Mouse (Mus musculus) MEL (cell line): Measurements from ENCODE around the gene Otud7b. TPM values are rescaled to one million over a fixed set of nuclear protein-coding genes. Genes with fewer than 3 reads are reported as not detected.
A peak's percentile ranks its signal among the peaks of the same experiment; 100 is the strongest.

Experiments
- DNase-seq: peaks from one replicate; pipeline ENCODE4 v3.0.0; 2011; ENCODE audit warnings: low read depth, low spot score
- H3K27ac ChIP-seq: 2 replicates; pipeline ENCODE4 v1.5.1; 2012; ENCODE audit warnings: low read depth, mild to moderate bottlenecking, control low read depth, low read length, moderate library complexity; ENCODE audit not compliant: control insufficient read depth
- H3K27me3 ChIP-seq, 2 experiments: fragments of 150-350 bp in 1 of 2; sonication (generic) in 1 of 2; 2 replicates each; pipeline ENCODE4 v1.6.1; 2012; ENCODE audit warnings: low read length in 2 of 2, mild to moderate bottlenecking in 2 of 2, improper control_type of control experiment in 1 of 2, moderate library complexity in 1 of 2; ENCODE audit not compliant: insufficient read depth in 2 of 2, control insufficient read depth in 1 of 2
- H3K36me3 ChIP-seq, 2 experiments: 2 replicates each; pipeline ENCODE4 v1.6.1; 2012 to 2014; ENCODE audit warnings: low read length in 2 of 2, improper control_type of control experiment in 1 of 2, inconsistent platforms in 1 of 2, mild to moderate bottlenecking in 1 of 2; ENCODE audit not compliant: insufficient read depth in 2 of 2, control insufficient read depth in 1 of 2
- H3K4me1 ChIP-seq, 2 experiments: fragments of 150-350 bp in 1 of 2; sonication (generic) in 1 of 2; 2 replicates each; pipeline ENCODE4 v1.6.1; 2012; ENCODE audit warnings: low read length in 2 of 2, improper control_type of control experiment in 1 of 2, mild to moderate bottlenecking in 1 of 2; ENCODE audit not compliant: insufficient read depth in 2 of 2, control insufficient read depth in 1 of 2
- H3K4me3 ChIP-seq, 2 experiments: fragments of 150-350 bp in 1 of 2; sonication (generic) in 1 of 2; 2 replicates each; pipeline ENCODE4 v1.5.1; 2012; ENCODE audit warnings: low read depth in 2 of 2, low read length in 2 of 2, mild to moderate bottlenecking in 2 of 2, moderate library complexity in 2 of 2, control low read depth in 1 of 2, improper control_type of control experiment in 1 of 2; ENCODE audit not compliant: control insufficient read depth in 1 of 2, insufficient read depth in 1 of 2
- H3K79me2 ChIP-seq: 2 replicates; pipeline ENCODE4 v1.6.1; 2012; ENCODE audit warnings: mild to moderate bottlenecking, low read length, moderate library complexity; ENCODE audit not compliant: control insufficient read depth, poor library complexity, insufficient read depth
- H3K9ac ChIP-seq: 2 replicates; pipeline ENCODE4 v1.6.1; 2012; ENCODE audit warnings: low read depth, mild to moderate bottlenecking, control low read depth, low read length, moderate library complexity; ENCODE audit not compliant: control insufficient read depth, poor library complexity, severe bottlenecking
- H3K9me3 ChIP-seq: fragments of 150-350 bp; sonication (generic); replicated peaks from 2 replicates; pipeline ENCODE4 v1.6.1; 2012; ENCODE audit warnings: mild to moderate bottlenecking, low read length, improper control_type of control experiment, moderate library complexity; ENCODE audit not compliant: insufficient read depth
- BHLHE40 ChIP-seq: IDR thresholded peaks from 2 replicates; pipeline ENCODE4 v1.6.1; 2012; ENCODE audit warnings: low read depth, mild to moderate bottlenecking, inconsistent platforms, low read length, improper control_type of control experiment, borderline replicate concordance
- CHD1 ChIP-seq: IDR thresholded peaks from 2 replicates; pipeline ENCODE4 v1.6.1; 2012; ENCODE audit warnings: low read depth, mild to moderate bottlenecking, inconsistent platforms, low read length, improper control_type of control experiment
- CHD2 ChIP-seq: IDR thresholded peaks from 2 replicates; pipeline ENCODE4 v1.6.1; 2011; ENCODE audit warnings: low read length, improper control_type of control experiment
- CTCF ChIP-seq, 3 experiments: IDR thresholded peaks in 2 of 3; conservative IDR thresholded peaks in 1 of 3; 2 replicates each; pipeline ENCODE4 v1.5.1; 2011 to 2012; ENCODE audit warnings: low read length in 3 of 3, low read depth in 2 of 3, mild to moderate bottlenecking in 2 of 3, improper control_type of control experiment in 1 of 3, inconsistent platforms in 1 of 3, mixed read lengths in 1 of 3, moderate library complexity in 1 of 3; ENCODE audit not compliant: control insufficient read depth in 1 of 3, insufficient read depth in 1 of 3, poor library complexity in 1 of 3, severe bottlenecking in 1 of 3
- E2F4 ChIP-seq: IDR thresholded peaks from 2 replicates; pipeline ENCODE4 v1.6.1; 2011; ENCODE audit warnings: low read depth, low read length, improper control_type of control experiment, borderline replicate concordance
- ELF1 ChIP-seq: IDR thresholded peaks from 2 replicates; pipeline ENCODE4 v1.6.1; 2014; ENCODE audit warnings: low read depth, mild to moderate bottlenecking, inconsistent platforms, low read length, improper control_type of control experiment, moderate library complexity
- EP300 ChIP-seq, 2 experiments: IDR thresholded peaks; 2 replicates each; pipeline ENCODE4 v1.6.1; 2011; ENCODE audit warnings: improper control_type of control experiment in 2 of 2, low read length in 2 of 2, low read depth in 1 of 2, mild to moderate bottlenecking in 1 of 2
- ETS1 ChIP-seq: IDR thresholded peaks from 2 replicates; pipeline ENCODE4 v1.6.1; 2012; ENCODE audit warnings: low read depth, mild to moderate bottlenecking, inconsistent platforms, low read length, improper control_type of control experiment, moderate library complexity
- GABPA ChIP-seq: IDR thresholded peaks from 2 replicates; pipeline ENCODE4 v1.6.1; 2012; ENCODE audit warnings: low read depth, mild to moderate bottlenecking, inconsistent platforms, low read length, improper control_type of control experiment, moderate library complexity
- GATA1 ChIP-seq: IDR thresholded peaks from 2 replicates; pipeline ENCODE4 v1.6.1; 2011; ENCODE audit warnings: low read depth, low read length, improper control_type of control experiment
- JUND ChIP-seq: IDR thresholded peaks from 2 replicates; pipeline ENCODE4 v1.6.1; 2011; ENCODE audit warnings: low read depth, mild to moderate bottlenecking, improper control_type of control experiment, low read length
- KAT2A ChIP-seq: conservative IDR thresholded peaks from 2 replicates; pipeline ENCODE4 v1.6.1; 2012; ENCODE audit warnings: low read depth, low read length, improper control_type of control experiment, inconsistent platforms
- MAFK ChIP-seq: IDR thresholded peaks from 2 replicates; pipeline ENCODE4 v1.6.1; 2011; ENCODE audit warnings: low read depth, mild to moderate bottlenecking, low read length, improper control_type of control experiment, borderline replicate concordance
- MAZ ChIP-seq: IDR thresholded peaks from 2 replicates; pipeline ENCODE4 v1.6.1; 2012; ENCODE audit warnings: low read depth, mild to moderate bottlenecking, inconsistent platforms, low read length, improper control_type of control experiment
- MEF2A ChIP-seq: IDR thresholded peaks from 2 replicates; pipeline ENCODE4 v1.6.1; 2014; ENCODE audit warnings: low read depth, mild to moderate bottlenecking, inconsistent platforms, low read length, improper control_type of control experiment; ENCODE audit not compliant: poor library complexity, insufficient replicate concordance, severe bottlenecking; ENCODE audit errors: extremely low read depth
- MXI1 ChIP-seq: IDR thresholded peaks from 2 replicates; pipeline ENCODE4 v1.6.1; 2011; ENCODE audit warnings: mild to moderate bottlenecking, low read depth, low read length, improper control_type of control experiment
- MYB ChIP-seq: IDR thresholded peaks from 2 replicates; pipeline ENCODE4 v1.6.1; 2011; ENCODE audit warnings: mild to moderate bottlenecking, low read depth, low read length, improper control_type of control experiment
- MYC ChIP-seq: IDR thresholded peaks from 2 replicates; pipeline ENCODE4 v1.6.1; 2011; ENCODE audit warnings: low read depth, mild to moderate bottlenecking, low read length, improper control_type of control experiment, moderate library complexity
- NELFE ChIP-seq: IDR thresholded peaks from 2 replicates; pipeline ENCODE4 v1.6.1; 2011; ENCODE audit warnings: low read depth, low read length, improper control_type of control experiment
- NRF1 ChIP-seq: IDR thresholded peaks from 2 replicates; pipeline ENCODE4 v1.6.1; 2014; ENCODE audit warnings: low read depth, mild to moderate bottlenecking, inconsistent platforms, low read length, improper control_type of control experiment, moderate library complexity; ENCODE audit not compliant: poor library complexity, insufficient read depth, severe bottlenecking
- POLR2A ChIP-seq, 2 experiments: IDR thresholded peaks; 2 replicates each; pipeline ENCODE4 v1.6.1; 2011 to 2012; ENCODE audit warnings: low read length in 2 of 2, mild to moderate bottlenecking in 2 of 2, control low read depth in 1 of 2, improper control_type of control experiment in 1 of 2, low read depth in 1 of 2, moderate library complexity in 1 of 2; ENCODE audit not compliant: control insufficient read depth in 1 of 2, insufficient read depth in 1 of 2, poor library complexity in 1 of 2
- POLR2AphosphoS2 ChIP-seq: IDR thresholded peaks from 2 replicates; pipeline ENCODE4 v1.6.1; 2011; ENCODE audit warnings: low read length, improper control_type of control experiment
- POLR2AphosphoS5 ChIP-seq: IDR thresholded peaks from 2 replicates; pipeline ENCODE4 v1.6.1; 2012; ENCODE audit warnings: low read depth, borderline replicate concordance, mild to moderate bottlenecking, inconsistent platforms, low read length, moderate library complexity, mixed read lengths
- SIN3A ChIP-seq: IDR thresholded peaks from 2 replicates; pipeline ENCODE4 v1.6.1; 2012; ENCODE audit warnings: low read length, improper control_type of control experiment, inconsistent platforms
- SMC3 ChIP-seq: IDR thresholded peaks from 2 replicates; pipeline ENCODE4 v1.6.1; 2011; ENCODE audit warnings: low read depth, low read length, improper control_type of control experiment
- TAL1 ChIP-seq: IDR thresholded peaks from 2 replicates; pipeline ENCODE4 v1.6.1; 2012; ENCODE audit warnings: mild to moderate bottlenecking, inconsistent platforms, low read length, moderate library complexity, mixed read lengths
- TBP ChIP-seq: IDR thresholded peaks from 2 replicates; pipeline ENCODE4 v1.8.0; 2011; ENCODE audit warnings: low read depth, low read length, improper control_type of control experiment
- UBTF ChIP-seq: IDR thresholded peaks from 2 replicates; pipeline ENCODE4 v1.6.1; 2012; ENCODE audit warnings: low read depth, mild to moderate bottlenecking, inconsistent platforms, low read length, improper control_type of control experiment, moderate library complexity, borderline replicate concordance; ENCODE audit not compliant: insufficient read depth
- USF1 ChIP-seq: IDR thresholded peaks from 2 replicates; pipeline ENCODE4 v1.6.1; 2014; ENCODE audit warnings: low read depth, mild to moderate bottlenecking, inconsistent platforms, low read length, improper control_type of control experiment, moderate library complexity
- USF2 ChIP-seq, 2 experiments: IDR thresholded peaks; 2 replicates each; pipeline ENCODE4 v1.6.1; 2011 to 2012; ENCODE audit warnings: improper control_type of control experiment in 2 of 2, low read length in 2 of 2, borderline replicate concordance in 1 of 2, inconsistent platforms in 1 of 2, low read depth in 1 of 2, mild to moderate bottlenecking in 1 of 2; ENCODE audit not compliant: insufficient read depth in 1 of 2
- ZC3H11A ChIP-seq: IDR thresholded peaks from 2 replicates; pipeline ENCODE4 v1.6.1; 2012; ENCODE audit warnings: low read depth, mild to moderate bottlenecking, inconsistent platforms, low read length, improper control_type of control experiment
- ZKSCAN1 ChIP-seq: IDR thresholded peaks from 2 replicates; pipeline ENCODE4 v1.6.1; 2012; ENCODE audit warnings: low read depth, mild to moderate bottlenecking, inconsistent platforms, low read length, improper control_type of control experiment, moderate library complexity
- ZMIZ1 ChIP-seq: IDR thresholded peaks from 2 replicates; pipeline ENCODE4 v1.6.1; 2012; ENCODE audit warnings: low read depth, mild to moderate bottlenecking, inconsistent platforms, low read length, improper control_type of control experiment, moderate library complexity
- polyA plus RNA-seq, 2 experiments: library from polyadenylated mRNA; stranded (reverse) in 1 of 2; unstranded in 1 of 2; fragments of >175 nt in 1 of 2; fragments of >200 nt in 1 of 2; gene quantifications; 2 replicates each; pipeline versions ENCODE4 v1.2.1 to v1.2.4; 2012; ENCODE audit warnings: low replicate concordance in 2 of 2, low read depth in 1 of 2; ENCODE audit not compliant: insufficient read length in 2 of 2, insufficient read depth in 1 of 2, missing spikeins in 1 of 2
- total RNA-seq: library from RNA; depleted of rRNA; stranded (reverse); fragments of 300-350 nt; gene quantifications from 2 replicates; pipeline ENCODE4 v1.2.3, GENCODE M21; 2012; rRNA removed

The Otud7b gene
- total RNA-seq (25.8 and 27.5 TPM in 2 replicates), polyA plus RNA-seq (10 to 100 TPM; 17.9 to 24.4 TPM)

DNA sequence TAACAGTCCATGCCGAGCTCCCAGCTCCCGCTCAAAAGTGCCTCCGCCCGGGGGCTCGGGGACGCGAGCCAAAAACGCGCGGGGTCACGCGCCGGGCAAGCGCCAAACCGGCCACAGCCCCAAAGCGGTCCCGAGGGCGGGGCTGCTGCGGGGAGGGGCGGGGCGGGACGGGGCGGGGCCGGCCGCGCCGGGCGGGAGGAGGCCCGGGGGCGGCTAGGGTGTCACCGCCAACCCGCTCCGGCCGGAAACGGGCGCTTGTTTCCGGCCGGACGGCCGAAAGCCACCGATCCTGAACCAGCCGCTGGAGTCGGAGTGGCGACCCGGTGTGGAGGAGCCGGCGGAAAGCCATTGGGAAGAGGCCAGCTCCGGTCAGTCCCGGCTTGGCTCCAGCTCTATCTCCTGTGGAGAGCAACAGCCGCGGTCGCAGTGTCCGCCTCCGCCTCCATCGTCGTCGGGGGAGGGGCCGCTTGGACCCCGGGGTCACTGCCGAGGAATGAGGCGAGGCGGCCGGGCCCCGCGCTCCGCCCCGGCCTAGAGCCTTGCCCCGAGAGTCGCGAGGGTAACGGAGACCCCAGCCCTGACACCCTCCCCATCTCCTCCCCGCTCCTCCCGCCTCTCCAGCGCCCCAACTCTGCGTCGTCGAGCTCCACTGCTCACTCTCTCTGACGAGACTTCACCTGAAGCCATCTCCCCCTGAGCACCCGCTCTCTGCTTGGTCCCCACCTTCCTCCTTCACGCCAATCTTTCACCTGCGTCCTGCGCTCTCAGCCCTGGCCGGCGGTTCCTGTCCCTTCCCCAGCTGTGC lies at the start of gene Otud7b:
Gene Otud7b (plus strand): TSS at position 267 of the 805 bp plus-strand sequence.
- H3K79me2 ChIP-seq = peaks cover 14% of the 10 kb centered on the region
- H3K27ac ChIP-seq = peak within 1 kb of the TSS; percentile 75
- peak within 1 kb of the TSS; percentile 93 for H3K9ac ChIP-seq
- H3K4me3 ChIP-seq = peak within 1 kb of the TSS; percentile 90 to 93
- H3K36me3 ChIP-seq = peaks cover 0 to 27% of the 10 kb centered on the region in 2 experiments; a peak in 2 of 4 replicates
- peak; percentile 93 for DNase-seq
- no peaks in the 10 kb centered on the region for H3K27me3 ChIP-seq
- H3K4me1 ChIP-seq = peaks cover 17 to 22% of the 10 kb centered on the region in 2 experiments; a peak in 3 of 4 replicates
- H3K9me3 ChIP-seq = no peaks in the 10 kb centered on the region
- TF ChIP-seq USF2 (IDR thresholded peaks at IDR 0.05; ENCODE audit: borderline replicate concordance in 1 of 2, insufficient read depth in 1 of 2, low read depth in 1 of 2, low read length in 2 of 2) (no peak), CTCF (IDR thresholded peaks at IDR 0.05 in 2 of 3, conservative IDR thresholded peaks at IDR 0.05 in 1 of 3; ENCODE audit: control insufficient read depth in 1 of 3, insufficient read depth in 1 of 3, low read depth in 2 of 3, low read length in 3 of 3, poor library complexity in 1 of 3, severe bottlenecking in 1 of 3) (peak in 1 of 3 experiments; percentile 3; a peak in 1 of 6 replicates), ELF1 (peak; percentile 80), GABPA (no peak), ZC3H11A (0 out of 2 replicates have a peak, but pooled peaks have one; percentile 1), ZKSCAN1 (no peak), CHD1 (peak; percentile 89; the same call in 1 of the 2 replicates), MYB (no peak), E2F4 (no peak), ETS1 (peak; percentile 50; the same call in 1 of the 2 replicates), TBP (peak; percentile 73), MAZ (peak; percentile 95; the same call in 1 of the 2 replicates), MAFK (no peak), CHD2 (no peak), BHLHE40 (peak; percentile 82; the same call in 1 of the 2 replicates), SMC3 (0 out of 2 replicates have a peak, but pooled peaks have one; percentile 3), SIN3A (peak; percentile 82; the same call in 1 of the 2 replicates), NELFE (peak; percentile 85), KAT2A (no peak; the same call in 1 of the 2 replicates), NRF1 (0 out of 2 replicates have a peak, but pooled peaks have one; percentile 9), EP300 (IDR thresholded peaks at IDR 0.05; ENCODE audit: low read depth in 1 of 2, low read length in 2 of 2) (no peak; a peak in 1 of 4 replicates), USF1 (peak; percentile 77), ZMIZ1 (peak; percentile 83), GATA1 (no peak), TAL1 (no peak), JUND (no peak), MXI1 (peak; percentile 51; the same call in 1 of the 2 replicates), UBTF (peak; percentile 98), MYC (no peak), MEF2A (peak; percentile 49; the same call in 1 of the 2 replicates), POLR2AphosphoS5 (no peak), POLR2A (IDR thresholded peaks at IDR 0.05; ENCODE audit: control insufficient read depth in 1 of 2, insufficient read depth in 1 of 2, low read depth in 1 of 2, low read length in 2 of 2, poor library complexity in 1 of 2) (peak; percentile 58 to 83; a peak in 2 of 4 replicates), POLR2AphosphoS2 (peak; percentile 44; the same call in 1 of the 2 replicates)
